Mouse (Mus musculus): ENCODE data around the gene Olfr1434. TPM values are rescaled to one million over a fixed set of nuclear protein-coding genes. Genes with fewer than 3 reads are reported as not detected.

Olfr1434 gene
- not detected in 4 replicates for total RNA-seq (2023; ENCODE audit: inconsistent age)

DNA sequence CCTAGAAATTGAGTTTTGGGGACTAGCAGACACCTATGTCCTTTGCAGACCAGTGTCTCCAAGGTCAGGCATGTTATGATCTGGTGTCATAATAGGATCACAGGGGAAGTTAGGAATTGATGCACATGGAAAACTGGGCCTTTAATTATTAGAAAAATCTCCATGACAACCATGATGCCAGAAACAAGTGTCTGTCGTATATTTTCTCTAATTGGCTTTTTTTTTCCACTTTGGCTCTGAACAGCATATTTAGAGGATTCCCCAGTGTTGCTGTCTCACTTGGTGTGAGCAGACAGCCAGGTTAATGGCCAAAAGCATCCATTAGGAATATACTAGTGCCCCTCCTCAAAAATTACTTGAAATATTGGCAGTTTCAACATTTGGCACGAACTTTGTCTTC is at the start of gene Olfr1434:
TSS of gene Olfr1434 (plus strand) at position 301 of the 400 bp plus-strand sequence.

DNA sequence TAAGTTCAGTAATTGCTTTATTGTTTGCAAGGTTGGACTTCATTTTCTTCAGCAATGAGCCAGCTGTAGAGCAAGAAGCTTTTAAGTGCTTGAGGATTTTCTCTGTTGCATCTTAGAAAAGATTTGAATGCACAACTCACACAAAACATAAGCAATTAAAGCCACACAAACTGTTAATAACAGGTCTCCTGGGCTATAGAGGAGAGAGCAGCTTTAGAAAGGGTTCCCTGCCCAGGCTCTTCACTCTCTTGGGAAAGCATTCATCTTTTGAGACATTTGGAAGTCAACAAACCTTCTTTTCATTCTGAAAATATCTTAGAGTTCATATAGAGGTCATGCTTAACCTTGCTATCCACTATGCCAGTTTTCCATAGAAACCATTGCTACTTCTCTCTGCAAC is 47.2 kb upstream of the Olfr1434 start, which contains the start of gene Olfr1432:
TSS of gene Olfr1432 (minus strand) at position 101 of the 400 bp plus-strand sequence.

GRCm38 (mm10) chr19:12241559-12241958 is 38.1 kb upstream of the Olfr1434 start, which contains the start of gene Olfr262:
Gene Olfr262, minus strand, starts transcription at chr19:12241659.

GRCm38 (mm10) chr19:12260732-12261131 is 18.9 kb upstream of the Olfr1434 start, which contains the start of gene Olfr235:
Gene Olfr235, plus strand, starts transcription at chr19:12261032.

GRCm38 (mm10) chr19:12299030-12299429 is 19.4 kb downstream of the Olfr1434 start, which contains the start of gene Olfr1436:
Gene Olfr1436, minus strand, starts transcription at chr19:12299130.

GRCm38 (mm10) chr19:12325001-12325400 is 45.3 kb downstream of the Olfr1434 start, which contains the start of gene Olfr1437:
Gene Olfr1437, minus strand, starts transcription at chr19:12325101.

Other genes with a start within 250 kb of the Olfr1434 start
- not detected in 4 replicates for gene Olfr1423, start 238.5 kb upstream of the Olfr1434 start, total RNA-seq (2023; ENCODE audit: inconsistent age)
- not detected in 4 replicates for gene Olfr1424, start 217.2 kb upstream of the Olfr1434 start, total RNA-seq (2023; ENCODE audit: inconsistent age)
- not detected in 4 replicates for gene Olfr1425, start 202.1 kb upstream of the Olfr1434 start, total RNA-seq (2023; ENCODE audit: inconsistent age)
- not detected in 4 replicates for gene Olfr1426, start 187.8 kb upstream of the Olfr1434 start, total RNA-seq (2023; ENCODE audit: inconsistent age)
- gene Olfr1427, start 176.5 kb upstream of the Olfr1434 start, total RNA-seq (2023; ENCODE audit: inconsistent age), result not detected in 4 replicates
- gene Olfr1428, start 164.0 kb upstream of the Olfr1434 start, total RNA-seq (2023; ENCODE audit: inconsistent age), result not detected in 4 replicates
- not detected in 4 replicates for gene Olfr76, start 156.7 kb upstream of the Olfr1434 start, total RNA-seq (2023; ENCODE audit: inconsistent age)
- not detected in 4 replicates for gene Olfr1555-ps1, start 109.7 kb upstream of the Olfr1434 start, total RNA-seq (2023; ENCODE audit: inconsistent age)
- gene Olfr1431, start 79.2 kb upstream of the Olfr1434 start, total RNA-seq (2023; ENCODE audit: inconsistent age), result not detected in 4 replicates
- not detected in 4 replicates for gene Olfr1432, start 47.3 kb upstream of the Olfr1434 start, total RNA-seq (2023; ENCODE audit: inconsistent age)
- not detected in 4 replicates for gene Olfr262, start 38.2 kb upstream of the Olfr1434 start, total RNA-seq (2023; ENCODE audit: inconsistent age)
- gene Olfr235, start 18.8 kb upstream of the Olfr1434 start, total RNA-seq (2023; ENCODE audit: inconsistent age), result not detected in 4 replicates
- not detected in 4 replicates for gene Olfr1436, start 19.3 kb downstream of the Olfr1434 start, total RNA-seq (2023; ENCODE audit: inconsistent age)
- gene Olfr1437, start 45.2 kb downstream of the Olfr1434 start, total RNA-seq (2023; ENCODE audit: inconsistent age), result not detected in 4 replicates
- not detected in 4 replicates for gene Olfr1438-ps1, start 56.1 kb downstream of the Olfr1434 start, total RNA-seq (2023; ENCODE audit: inconsistent age)
- not detected in 4 replicates for gene Olfr1440, start 107.4 kb downstream of the Olfr1434 start, total RNA-seq (2023; ENCODE audit: inconsistent age)
- gene Olfr1441, start 137.6 kb downstream of the Olfr1434 start, total RNA-seq (2023; ENCODE audit: inconsistent age), result not detected in 4 replicates
- gene Pfpl, start 148.1 kb downstream of the Olfr1434 start, total RNA-seq (2023; ENCODE audit: inconsistent age), result not detected in 4 replicates
- gene Mpeg1, start 180.9 kb downstream of the Olfr1434 start, total RNA-seq (2023; ENCODE audit: inconsistent age), result 41.6 to 51.2 TPM (median 46.3 TPM) in 4 replicates
- 9.3 to 12.6 TPM (median 11.3 TPM) in 4 replicates for gene Dtx4, start 221.6 kb downstream of the Olfr1434 start, total RNA-seq (2023; ENCODE audit: inconsistent age)

Measured in B cell, adult (primary cell).